Mouse (Mus musculus): ENCODE data around the gene Ctdsp1. TPM values are rescaled to one million over a fixed set of nuclear protein-coding genes. Genes with fewer than 3 reads are reported as not detected.
A peak's percentile ranks its signal among the peaks of the same experiment; 100 is the strongest.

The Ctdsp1 gene
- polyA plus RNA-seq, 1 experiment from 2014 or later: 72.3 TPM

- peak overlapping the region; percentile 64 for H3K4me3 ChIP-seq (ENCODE audit: low read length)
- H3K9ac ChIP-seq (ENCODE audit: low read depth, low read length): peak overlapping the region; percentile 84
- 49% methylated on average over 7 of the region's 10 CpGs for WGBS
Observed at GRCm38 (mm10) chr1:74386363-74386713, 5.0 kb upstream of the Ctdsp1 start.

GRCm38 (mm10) chr1:74386714-74387385 lies 4.5 kb upstream of the Ctdsp1 start:
- no peaks in the 10 kb centered on the region for H3K9me3 ChIP-seq (ENCODE audit: control insufficient read depth, low read length)
- no peaks in the 10 kb centered on the region for H3K27me3 ChIP-seq (replicated peaks; ENCODE audit: control insufficient read depth, insufficient read depth, low read length)
- no peaks in the 10 kb centered on the region for H3K36me3 ChIP-seq (ENCODE audit: control insufficient read depth, insufficient read depth, low read length)
- peak overlapping the region; percentile 64 for H3K4me3 ChIP-seq (ENCODE audit: low read length)
- H3K4me1 ChIP-seq (ENCODE audit: control insufficient read depth, insufficient read depth, low read length): peaks cover 29% of the 10 kb centered on the region
- peak overlapping the region; percentile 84 for H3K9ac ChIP-seq (ENCODE audit: low read depth, low read length)
- ATAC-seq: peak; percentile 80
- peak overlapping the region; percentile 100 for H3K27ac ChIP-seq (ENCODE audit: low read length)
- peak overlapping the region; percentile 68 for H3K4me2 ChIP-seq (ENCODE audit: low read depth, low read length)
- under 1% methylated on average over 26 of the region's 26 CpGs for WGBS

More at GRCm38 (mm10) chr1:74386363-74386713, 5.0 kb upstream of the Ctdsp1 start:
- Histone ChIP-seq H3K4me2 (ENCODE audit: low read depth, low read length) (peak overlapping the region; percentile 68), H3K27ac (ENCODE audit: low read length) (peak overlapping the region; percentile 100), H3K4me1 (ENCODE audit: control insufficient read depth, insufficient read depth, low read length) (peaks cover 29% of the 10 kb centered on the region), H3K36me3 (ENCODE audit: control insufficient read depth, insufficient read depth, low read length) (no peaks in the 10 kb centered on the region), H3K9me3 (ENCODE audit: control insufficient read depth, low read length) (no peaks in the 10 kb centered on the region), H3K27me3 (replicated peaks; ENCODE audit: control insufficient read depth, insufficient read depth, low read length) (no peaks in the 10 kb centered on the region)
- no peak for ATAC-seq

DNA sequence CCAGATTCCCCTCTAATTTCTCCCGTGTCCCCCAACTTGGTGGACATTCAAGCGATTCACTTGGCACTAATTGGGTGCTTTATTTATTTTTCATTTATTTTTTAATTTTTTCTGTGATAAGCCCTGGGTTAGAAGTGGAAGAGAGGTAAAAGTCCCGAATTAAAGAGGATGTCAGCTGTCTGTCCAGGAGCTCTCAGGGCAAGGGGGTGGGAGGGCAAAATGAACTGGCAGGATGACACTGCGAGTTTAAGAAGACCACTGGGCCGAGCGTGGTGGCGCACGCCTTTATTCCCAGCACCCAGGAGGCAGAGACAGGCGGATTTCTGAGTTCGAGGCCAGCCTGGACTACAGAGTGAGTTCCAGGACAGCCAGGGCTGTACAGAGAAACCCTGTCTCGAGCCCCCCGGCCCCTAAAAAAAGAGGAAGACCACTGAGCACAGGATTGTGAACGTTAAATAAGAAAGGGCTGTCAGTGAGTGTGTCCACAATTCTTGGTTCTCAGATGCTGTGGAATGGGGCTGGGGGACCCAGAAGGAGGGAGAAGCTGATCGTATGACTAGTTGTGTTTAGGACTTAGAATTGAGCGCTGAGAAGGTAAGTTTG lies 3.8 kb upstream of the Ctdsp1 start:
- 54% methylated on average over 15 of the region's 15 CpGs for WGBS
- H3K9ac ChIP-seq (ENCODE audit: low read depth, low read length): peak overlapping the region; percentile 84
- peaks cover 29% of the 10 kb centered on the region for H3K4me1 ChIP-seq (ENCODE audit: control insufficient read depth, insufficient read depth, low read length)
- no peaks in the 10 kb centered on the region for H3K36me3 ChIP-seq (ENCODE audit: control insufficient read depth, insufficient read depth, low read length)
- peak overlapping the region; percentile 100 for H3K27ac ChIP-seq (ENCODE audit: low read length)
- ATAC-seq: no peak
- H3K9me3 ChIP-seq (ENCODE audit: control insufficient read depth, low read length): no peaks in the 10 kb centered on the region
- H3K4me2 ChIP-seq (ENCODE audit: low read depth, low read length): peak overlapping the region; percentile 68
- H3K4me3 ChIP-seq (ENCODE audit: low read length): peak overlapping the region; percentile 64
- H3K27me3 ChIP-seq (replicated peaks; ENCODE audit: control insufficient read depth, insufficient read depth, low read length): no peaks in the 10 kb centered on the region

DNA sequence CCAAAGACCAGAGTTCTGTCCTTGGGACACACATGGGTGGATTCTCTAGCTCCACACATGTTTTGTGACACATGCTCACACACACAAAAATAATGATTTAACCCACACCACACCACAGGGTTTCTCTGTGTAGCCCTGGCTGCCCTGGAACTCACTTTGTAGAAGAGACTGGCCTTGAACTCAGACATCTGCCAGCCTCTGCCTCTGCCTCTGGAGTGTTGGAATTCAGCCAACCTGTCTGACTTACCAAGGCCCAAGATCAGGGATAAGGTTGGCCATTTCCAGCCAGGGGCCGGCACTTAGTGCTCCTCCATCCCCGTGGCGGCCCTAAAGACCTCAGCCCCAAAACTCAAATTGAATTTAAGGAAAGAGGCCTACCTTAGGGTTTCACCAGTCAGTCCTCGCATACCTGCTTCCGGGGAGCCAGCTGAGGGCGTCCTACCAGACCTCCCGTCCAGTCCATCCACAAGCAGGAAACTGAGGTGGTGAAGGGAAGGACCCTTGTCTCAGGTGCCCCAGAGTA lies 2.9 kb upstream of the Ctdsp1 start:
- no peak overlapping the region for H3K9ac ChIP-seq (ENCODE audit: low read depth, low read length)
- WGBS: 79% methylated on average over 7 of the region's 7 CpGs
- ATAC-seq: no peak
- H3K4me2 ChIP-seq (ENCODE audit: low read depth, low read length): no peak overlapping the region
- H3K9me3 ChIP-seq (ENCODE audit: control insufficient read depth, low read length): no peaks in the 10 kb centered on the region
- H3K4me1 ChIP-seq (ENCODE audit: control insufficient read depth, insufficient read depth, low read length): peaks cover 32% of the 10 kb centered on the region
- peaks cover 3% of the 10 kb centered on the region; the same call in 1 of the 2 replicates for H3K36me3 ChIP-seq (ENCODE audit: control insufficient read depth, insufficient read depth, low read length)
- H3K4me3 ChIP-seq (ENCODE audit: low read length): no peak overlapping the region
- no peaks in the 10 kb centered on the region for H3K27me3 ChIP-seq (replicated peaks; ENCODE audit: control insufficient read depth, insufficient read depth, low read length)
- H3K27ac ChIP-seq (ENCODE audit: low read length): peak overlapping the region; percentile 52; the same call in 1 of the 2 replicates

GRCm38 (mm10) chr1:74389831-74390286 lies 1.4 kb upstream of the Ctdsp1 start:
- Histone ChIP-seq H3K27ac (ENCODE audit: low read length) (peak overlapping the region; percentile 99), H3K4me3 (ENCODE audit: low read length) (peak overlapping the region; percentile 78), H3K4me1 (ENCODE audit: control insufficient read depth, insufficient read depth, low read length) (peaks cover 39% of the 10 kb centered on the region), H3K36me3 (ENCODE audit: control insufficient read depth, insufficient read depth, low read length) (peaks cover 16% of the 10 kb centered on the region), H3K27me3 (replicated peaks; ENCODE audit: control insufficient read depth, insufficient read depth, low read length) (no peaks in the 10 kb centered on the region), H3K9ac (ENCODE audit: low read depth, low read length) (peak overlapping the region; percentile 98), H3K4me2 (ENCODE audit: low read depth, low read length) (peak overlapping the region; percentile 57), H3K9me3 (ENCODE audit: control insufficient read depth, low read length) (no peaks in the 10 kb centered on the region)
- 5% methylated on average over 29 of the region's 29 CpGs for WGBS
- peak; percentile 25 for ATAC-seq

DNA sequence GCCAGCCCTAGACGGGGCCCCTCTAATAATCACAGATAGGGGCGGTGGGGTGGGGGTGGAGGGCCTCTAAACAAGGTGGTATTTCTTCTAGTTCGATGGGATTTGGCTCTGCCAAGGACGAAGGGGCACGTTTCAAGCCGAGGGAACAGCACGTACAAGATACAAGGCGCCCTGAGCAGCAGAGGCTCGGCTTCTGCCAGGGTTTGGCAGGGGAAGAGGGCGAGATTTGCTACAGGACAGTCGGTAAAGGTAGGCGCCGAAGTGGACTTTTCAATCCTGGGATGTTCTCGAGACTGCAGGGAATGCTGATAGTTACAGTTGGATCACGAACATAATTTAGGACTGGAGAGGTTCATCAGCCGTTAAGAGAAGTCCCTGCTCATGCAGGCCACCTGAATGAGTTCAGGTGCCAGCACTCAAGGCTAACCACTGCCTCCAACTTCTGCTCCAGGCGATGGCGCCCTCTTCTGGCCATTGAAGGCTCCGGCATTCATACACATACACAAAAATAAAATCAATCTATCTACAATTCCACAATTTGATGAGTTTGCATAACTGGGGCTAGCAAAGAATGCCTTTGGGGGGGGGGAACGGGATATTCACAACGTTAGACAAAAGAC lies 912 bp upstream of the Ctdsp1 start:
- 5% methylated on average over 21 of the region's 21 CpGs for WGBS
- no peak; the same call in 1 of the 2 replicates for ATAC-seq
- Histone ChIP-seq H3K9me3 (ENCODE audit: control insufficient read depth, low read length) (no peaks in the 10 kb centered on the region), H3K4me1 (ENCODE audit: control insufficient read depth, insufficient read depth, low read length) (peaks cover 41% of the 10 kb centered on the region), H3K27ac (ENCODE audit: low read length) (peak overlapping the region; percentile 99), H3K4me3 (ENCODE audit: low read length) (peak overlapping the region; percentile 78), H3K36me3 (ENCODE audit: control insufficient read depth, insufficient read depth, low read length) (peaks cover 19% of the 10 kb centered on the region), H3K9ac (ENCODE audit: low read depth, low read length) (peak overlapping the region; percentile 98), H3K27me3 (replicated peaks; ENCODE audit: control insufficient read depth, insufficient read depth, low read length) (no peaks in the 10 kb centered on the region), H3K4me2 (ENCODE audit: low read depth, low read length) (peak overlapping the region; percentile 57)

GRCm38 (mm10) chr1:74391844-74392441 lies 634 bp downstream of the Ctdsp1 start:
- Histone ChIP-seq H3K27ac (ENCODE audit: low read length) (peak overlapping the region; percentile 99), H3K4me2 (ENCODE audit: low read depth, low read length) (peak overlapping the region; percentile 65), H3K4me3 (ENCODE audit: low read length) (peak overlapping the region; percentile 78), H3K4me1 (ENCODE audit: control insufficient read depth, insufficient read depth, low read length) (peaks cover 41% of the 10 kb centered on the region), H3K36me3 (ENCODE audit: control insufficient read depth, insufficient read depth, low read length) (peaks cover 19% of the 10 kb centered on the region), H3K27me3 (replicated peaks; ENCODE audit: control insufficient read depth, insufficient read depth, low read length) (no peaks in the 10 kb centered on the region), H3K9me3 (ENCODE audit: control insufficient read depth, low read length) (no peaks in the 10 kb centered on the region), H3K9ac (ENCODE audit: low read depth, low read length) (peak overlapping the region; percentile 98)
- 0% methylated on average over 49 of the region's 63 CpGs for WGBS
- ATAC-seq: peak; percentile 32

DNA sequence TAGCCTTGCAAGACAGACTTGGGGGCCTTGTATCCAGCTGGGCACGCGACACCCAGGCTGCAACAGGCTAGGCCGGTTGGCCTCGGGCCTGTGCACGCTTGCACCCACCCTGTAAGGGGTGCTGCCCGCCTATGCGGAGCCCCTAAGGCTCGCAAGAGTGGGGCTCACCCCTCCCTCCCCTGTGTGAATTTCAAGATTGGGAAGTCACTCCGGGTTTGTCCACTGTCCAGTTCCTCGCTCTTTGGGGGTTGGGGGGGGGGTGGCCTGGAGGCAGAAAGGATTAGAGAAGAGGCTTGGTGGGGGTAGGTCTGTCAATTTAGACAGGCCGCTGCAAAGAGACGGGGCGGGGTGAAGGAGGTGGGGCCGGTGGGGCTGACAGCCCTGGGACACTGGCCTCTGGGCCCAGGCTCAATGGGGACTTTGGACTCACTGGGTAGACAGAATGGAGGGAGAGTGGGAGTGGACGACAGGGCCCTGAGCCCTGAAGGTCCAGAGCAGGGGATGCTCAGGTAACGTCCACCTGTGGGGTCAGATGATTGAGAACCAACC lies 1.2 kb downstream of the Ctdsp1 start:
- Histone ChIP-seq H3K9ac (ENCODE audit: low read depth, low read length) (peak overlapping the region; percentile 98), H3K27ac (ENCODE audit: low read length) (peak overlapping the region; percentile 99), H3K4me3 (ENCODE audit: low read length) (peak overlapping the region; percentile 78), H3K4me2 (ENCODE audit: low read depth, low read length) (peak overlapping the region; percentile 65), H3K4me1 (ENCODE audit: control insufficient read depth, insufficient read depth, low read length) (peaks cover 37% of the 10 kb centered on the region), H3K9me3 (ENCODE audit: control insufficient read depth, low read length) (no peaks in the 10 kb centered on the region), H3K27me3 (replicated peaks; ENCODE audit: control insufficient read depth, insufficient read depth, low read length) (no peaks in the 10 kb centered on the region), H3K36me3 (ENCODE audit: control insufficient read depth, insufficient read depth, low read length) (peaks cover 19% of the 10 kb centered on the region)
- peak; percentile 15 for ATAC-seq
- 2% methylated on average over 16 of the region's 16 CpGs for WGBS

DNA sequence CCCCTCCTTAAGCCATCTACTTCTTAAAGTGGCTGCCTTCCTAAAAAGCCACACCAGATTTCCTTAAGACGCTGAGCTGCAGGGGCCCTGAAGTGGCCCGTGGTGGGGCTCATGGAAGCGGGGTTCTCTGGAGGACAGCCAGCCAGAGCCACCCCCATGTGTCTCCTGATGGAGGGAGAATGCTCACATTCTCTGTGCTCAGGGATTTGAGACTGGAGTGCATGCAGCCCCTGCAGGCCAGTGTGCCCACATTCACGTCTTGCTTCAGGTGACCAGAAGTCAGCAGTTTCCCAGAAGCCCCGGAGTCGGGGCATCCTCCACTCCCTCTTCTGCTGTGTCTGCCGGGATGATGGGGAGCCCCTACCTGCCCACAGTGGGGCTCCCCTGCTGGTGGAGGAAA lies 1.7 kb downstream of the Ctdsp1 start:
- H3K4me1 ChIP-seq (ENCODE audit: control insufficient read depth, insufficient read depth, low read length): peaks cover 36% of the 10 kb centered on the region
- H3K4me3 ChIP-seq (ENCODE audit: low read length): peak overlapping the region; percentile 78
- H3K27me3 ChIP-seq (replicated peaks; ENCODE audit: control insufficient read depth, insufficient read depth, low read length): no peaks in the 10 kb centered on the region
- ATAC-seq: no peak
- 39% methylated on average over 7 of the region's 7 CpGs for WGBS
- H3K4me2 ChIP-seq (ENCODE audit: low read depth, low read length): peak overlapping the region; percentile 65
- peak overlapping the region; percentile 98 for H3K9ac ChIP-seq (ENCODE audit: low read depth, low read length)
- peak overlapping the region; percentile 99 for H3K27ac ChIP-seq (ENCODE audit: low read length)
- H3K9me3 ChIP-seq (ENCODE audit: control insufficient read depth, low read length): no peaks in the 10 kb centered on the region
- peaks cover 19% of the 10 kb centered on the region for H3K36me3 ChIP-seq (ENCODE audit: control insufficient read depth, insufficient read depth, low read length)
